Mouse (Mus musculus) gastrocnemius, adult 2 months (tissue): ENCODE measurements around the gene Hoxa5. TPM values are rescaled to one million over a fixed set of nuclear protein-coding genes. Genes with fewer than 3 reads are reported as not detected.

ENCODE experiments used
- DNase-seq: peaks from one replicate; pipeline ENCODE4 v3.0.0; 2022
- H3K27ac ChIP-seq: fragments of 200-600 bp; 2 replicates; pipeline ENCODE4 v1.8.1; 2022; ENCODE audit warnings: mild to moderate bottlenecking
- H3K4me3 ChIP-seq: fragments of 200-600 bp; 2 replicates; pipeline ENCODE4 v1.8.1; 2022; ENCODE audit warnings: mild to moderate bottlenecking, moderate library complexity
- CTCF ChIP-seq: fragments of 200-600 bp; IDR thresholded peaks from 2 replicates; pipeline ENCODE4 v1.8.1; 2022; ENCODE audit warnings: antibody characterized with exemption, mild to moderate bottlenecking, moderate library complexity
- intact Hi-C: fragments of 180-260 bp; cut with DNase I; formaldehyde crosslinking; loops from one replicate; pipeline ENCODE4 v1.15.1; 2025
- total RNA-seq, 2 experiments: library from RNA; stranded (reverse); gene quantifications; 2 replicates each; pipeline ENCODE4 v1.2.3; 2021

Hoxa5 gene
- total RNA-seq, 2 experiments from 2014 or later: 2.2 to 2.9 TPM

GRCm38 (mm10) chr6:52164051-52164625 lies 40.2 kb downstream of the Hoxa5 start:
- DNase-seq: no peak
- H3K27ac ChIP-seq: peak overlapping the region; percentile 78
- TF ChIP-seq CTCF: no peak
- peak overlapping the region; percentile 69 for H3K4me3 ChIP-seq
- intact Hi-C loops: loop anchor here (5.0 kb wide), 1 partner anchor 33 kb away; no protein-coding TSS in a partner anchor

GRCm38 (mm10) chr6:52163366-52164031 lies 40.9 kb downstream of the Hoxa5 start:
- intact Hi-C loops: loop anchor here (5.0 kb wide), 1 partner anchor 34 kb away; no protein-coding TSS in a partner anchor
- no peak for DNase-seq

GRCm38 (mm10) chr6:52162611-52163365 lies 41.6 kb downstream of the Hoxa5 start:
- intact Hi-C loops: loop anchor here (5.0 kb wide), 1 partner anchor 35 kb away; no protein-coding TSS in a partner anchor
- no peak for DNase-seq
- Histone ChIP-seq H3K4me3 (peak overlapping the region; percentile 69), H3K27ac (peak overlapping the region; percentile 78)
- TF ChIP-seq CTCF: no peak

More at GRCm38 (mm10) chr6:52163366-52164031, 40.9 kb downstream of the Hoxa5 start:
- no peak for TF ChIP-seq CTCF
- Histone ChIP-seq H3K4me3 (peak overlapping the region; percentile 69), H3K27ac (peak overlapping the region; percentile 78)

- Histone ChIP-seq H3K27ac (peak overlapping the region; percentile 48; the same call in 1 of the 2 replicates), H3K4me3 (peak overlapping the region; percentile 7; the same call in 1 of the 2 replicates)
- intact Hi-C loops: loop anchor here (5.0 kb wide), 1 partner anchor 35 kb away; no protein-coding TSS in a partner anchor
- no peak for DNase-seq
- no peak for TF ChIP-seq CTCF
Measured at GRCm38 (mm10) chr6:52162093-52162380, 42.4 kb downstream of the Hoxa5 start.

- no peak for DNase-seq
- intact Hi-C loops: loop anchor here (5.0 kb wide), 1 partner anchor 36 kb away; no protein-coding TSS in a partner anchor
- Histone ChIP-seq H3K4me3 (peak overlapping the region; percentile 88), H3K27ac (peak overlapping the region; percentile 90)
- TF ChIP-seq CTCF: no peak
Measured at GRCm38 (mm10) chr6:52161336-52162092, 42.9 kb downstream of the Hoxa5 start.

- peak overlapping the region; percentile 88 for H3K4me3 ChIP-seq
- H3K27ac ChIP-seq: peak overlapping the region; percentile 90
- intact Hi-C loops: loop anchor here (5.0 kb wide), 1 partner anchor 37 kb away; no protein-coding TSS in a partner anchor
- no peak for TF ChIP-seq CTCF
- peak; percentile 35 for DNase-seq
Measured at GRCm38 (mm10) chr6:52160511-52161335, 43.7 kb downstream of the Hoxa5 start.

- intact Hi-C loops: loop anchor here (5.0 kb wide), 2 partner anchors 37 to 148 kb away; partner anchors contain the start of gene Skap2
- Histone ChIP-seq H3K4me3 (peak overlapping the region; percentile 88), H3K27ac (peak overlapping the region; percentile 90)
- no peak for TF ChIP-seq CTCF
- no peak for DNase-seq
Measured at GRCm38 (mm10) chr6:52159979-52160378, 44.4 kb downstream of the Hoxa5 start.

GRCm38 (mm10) chr6:52159164-52159761 lies 45.1 kb downstream of the Hoxa5 start:
- DNase-seq: peak; percentile 30
- peak overlapping the region; percentile 90 for H3K27ac ChIP-seq
- TF ChIP-seq CTCF: no peak
- intact Hi-C loops: loop anchor here (5.0 kb wide), 1 partner anchor 147 kb away; the partner anchor contains the start of gene Skap2
- peak overlapping the region; percentile 88 for H3K4me3 ChIP-seq

- H3K27ac ChIP-seq: peak within 1 kb of the TSS; percentile 90
- peak; percentile 84 for DNase-seq
- peak within 1 kb of the TSS; percentile 88 for H3K4me3 ChIP-seq
- intact Hi-C loops: loop anchor here (5.0 kb wide), 1 partner anchor 146 kb away; the partner anchor contains the start of gene Skap2
- no peak for TF ChIP-seq CTCF
Measured at GRCm38 (mm10) chr6:52158276-52159051, 45.9 kb downstream of the Hoxa5 start, which contains the start of gene Hoxa1. Gene Hoxa1, minus strand, starts transcription at chr6:52158317.
